Mouse (Mus musculus): ENCODE measurements around the gene Col6a1.

DNA sequence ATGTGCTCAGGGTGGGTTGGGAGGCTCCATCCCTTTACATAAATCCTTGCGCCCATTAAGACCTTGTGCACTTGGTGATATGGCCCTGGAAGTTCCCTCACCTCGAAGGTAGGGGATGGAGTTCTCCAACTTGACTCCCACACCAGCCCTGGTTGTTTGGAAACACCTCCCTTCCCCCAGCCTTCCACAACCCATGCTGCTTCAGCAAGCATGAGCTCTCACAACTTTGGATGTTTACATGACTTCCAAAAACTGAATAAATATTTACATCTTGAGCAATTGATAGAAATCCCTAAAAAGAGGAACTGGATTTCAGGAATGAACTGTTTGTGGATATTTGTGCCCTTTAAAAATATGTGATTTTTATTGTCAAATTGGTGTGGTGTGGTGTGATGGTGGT is 50.7 kb downstream of the Col6a1 start:
- TF ChIP-seq CTCF (IDR thresholded peaks at IDR 0.05; ENCODE audit: borderline replicate concordance, extremely low read depth, insufficient read depth, insufficient read length) = no peak
- no peak for TF ChIP-seq POLR2A (IDR thresholded peaks at IDR 0.05; ENCODE audit: borderline replicate concordance, extremely low read depth, insufficient read depth, insufficient read length, poor library complexity, severe bottlenecking)
